Mouse (Mus musculus) left cerebral cortex, postnatal 14 days (tissue): ENCODE data around the gene Pip4p1. TPM values are rescaled to one million over a fixed set of nuclear protein-coding genes. Genes with fewer than 3 reads are reported as not detected.
"Not testable (repeated sequence)": the region's sequence is repeated elsewhere in the genome, so short reads cannot be mapped to it uniquely, and the experiment has no call there.

ENCODE experiments used
- DNase-seq, 2 experiments: peaks; one replicate each; pipeline ENCODE4 v3.0.0; 2021 to 2022; ENCODE audit warnings: low spot score in 2 of 2, mixed read lengths in 1 of 2
- intact Hi-C: fragments of 180-260 bp; cut with DNase I; formaldehyde crosslinking; loops from one replicate; pipeline ENCODE4 v1.15.1; 2025
- total RNA-seq, 2 experiments: library from RNA; stranded (reverse); gene quantifications; 2 replicates each; pipeline ENCODE4 v1.2.3; 2021

Pip4p1 gene
- total RNA-seq, 2 experiments from 2014 or later = 87.3 to 98.4 TPM

GRCm38 (mm10) chr14:50897992-50898391 is 32.7 kb downstream of the Pip4p1 start:
- DNase-seq, intact Hi-C loops: not testable (repeated sequence)

GRCm38 (mm10) chr14:50897374-50897765 is 33.3 kb downstream of the Pip4p1 start, which contains the start of gene Klhl33:
Gene Klhl33, minus strand, starts transcription at chr14:50897507.
- no peak for DNase-seq
- intact Hi-C loops = no loop called here

GRCm38 (mm10) chr14:50896747-50897373 is 33.8 kb downstream of the Pip4p1 start:
- peak; percentile 15 to 48 for DNase-seq
- intact Hi-C loops = no loop called here

GRCm38 (mm10) chr14:50895985-50896746 is 34.5 kb downstream of the Pip4p1 start:
- peak; percentile 15 to 27 for DNase-seq
- intact Hi-C loops = no loop called here

GRCm38 (mm10) chr14:50895407-50895806 is 35.2 kb downstream of the Pip4p1 start:
- intact Hi-C loops = no loop called here
- no peak for DNase-seq

GRCm38 (mm10) chr14:50892541-50893459 is 37.9 kb downstream of the Pip4p1 start:
- intact Hi-C loops = no loop called here
- no peak for DNase-seq

GRCm38 (mm10) chr14:50892091-50892490 is 38.6 kb downstream of the Pip4p1 start:
- no peak for DNase-seq
- intact Hi-C loops = no loop called here

- no peak for DNase-seq
- intact Hi-C loops = no loop called here
Measured at GRCm38 (mm10) chr14:50891621-50892020, 39.0 kb downstream of the Pip4p1 start.

GRCm38 (mm10) chr14:50876236-50876950 is 54.3 kb downstream of the Pip4p1 start:
- intact Hi-C loops = no loop called here
- peak in 1 of 2 experiments; percentile 37 for DNase-seq

Other genes starting within 250 kb of the Pip4p1 start
- not detected for gene Olfr747, start 237.7 kb downstream of the Pip4p1 start, total RNA-seq
- gene Olfr748, start 223.5 kb downstream of the Pip4p1 start, total RNA-seq = not detected
- not detected for gene Olfr749, start 185.8 kb downstream of the Pip4p1 start, total RNA-seq
- gene Ttc5, start 145.3 kb downstream of the Pip4p1 start, total RNA-seq = 10 to 100 TPM; 64.7 to 68.3 TPM
- not detected for gene Ccnb1ip1, start 123.1 kb downstream of the Pip4p1 start, total RNA-seq
- 10 to 100 TPM; 25.5 to 29.8 TPM for gene Parp2, start 123.0 kb downstream of the Pip4p1 start, total RNA-seq
- gene Tep1, start 60.3 kb downstream of the Pip4p1 start, total RNA-seq = 1 to 10 TPM; 2.2 to 2.6 TPM
- gene Klhl33, start 33.3 kb downstream of the Pip4p1 start, total RNA-seq = 1 to 10 TPM; 2.0 to 2.9 TPM
- gene Osgep, start 6.0 kb downstream of the Pip4p1 start, total RNA-seq = 10 to 100 TPM; 35.1 to 39.7 TPM
- gene Apex1, start 5.9 kb downstream of the Pip4p1 start, total RNA-seq = 10 to 100 TPM; 57.7 to 61.1 TPM
- gene Pnp, start 226 bp upstream of the Pip4p1 start, total RNA-seq = 10 to 100 TPM; 13.7 to 15.2 TPM
- 10 to 100 TPM in 1 of 2 experiments, 1 to 10 TPM in 1; 9.2 to 14.4 TPM for gene Gm49342, start 13.7 kb upstream of the Pip4p1 start, total RNA-seq
- 1 to 10 TPM in 1 of 2 experiments, under 1 TPM in 1; 0.68 to 1.5 TPM for gene Pnp2, start 25.1 kb upstream of the Pip4p1 start, total RNA-seq
- under 1 TPM in 1 of 2 experiments, not detected in 1; 0.30 TPM for gene Rnase10, start 76.9 kb upstream of the Pip4p1 start, total RNA-seq
- gene Rnase9, start 111.0 kb upstream of the Pip4p1 start, total RNA-seq = not detected
- gene Rnase11, start 119.3 kb upstream of the Pip4p1 start, total RNA-seq = not detected
- gene Rnase12, start 126.8 kb upstream of the Pip4p1 start, total RNA-seq = not detected
- not detected for gene Olfr750, start 143.6 kb upstream of the Pip4p1 start, total RNA-seq
- 10 to 100 TPM; 19.0 to 20.1 TPM for gene Rnase4, start 160.2 kb upstream of the Pip4p1 start, total RNA-seq
- 1 to 10 TPM; 2.9 to 4.1 TPM for gene Ang, start 160.3 kb upstream of the Pip4p1 start, total RNA-seq
- not detected for gene Eddm3b, start 183.6 kb upstream of the Pip4p1 start, total RNA-seq
- not detected for gene Rnase6, start 193.1 kb upstream of the Pip4p1 start, total RNA-seq
- gene Rnase1, start 215.9 kb upstream of the Pip4p1 start, total RNA-seq = under 1 TPM in 1 of 2 experiments, not detected in 1; 0.48 TPM
- gene Rnase2b, start 231.4 kb upstream of the Pip4p1 start, total RNA-seq = not detected